Mouse (Mus musculus): ENCODE data around the gene Egln2. TPM values are rescaled to one million over a fixed set of nuclear protein-coding genes. Genes with fewer than 3 reads are reported as not detected.

The Egln2 gene
- polyA plus RNA-seq, 1 experiment from 2014 or later: 41.1 TPM

DNA sequence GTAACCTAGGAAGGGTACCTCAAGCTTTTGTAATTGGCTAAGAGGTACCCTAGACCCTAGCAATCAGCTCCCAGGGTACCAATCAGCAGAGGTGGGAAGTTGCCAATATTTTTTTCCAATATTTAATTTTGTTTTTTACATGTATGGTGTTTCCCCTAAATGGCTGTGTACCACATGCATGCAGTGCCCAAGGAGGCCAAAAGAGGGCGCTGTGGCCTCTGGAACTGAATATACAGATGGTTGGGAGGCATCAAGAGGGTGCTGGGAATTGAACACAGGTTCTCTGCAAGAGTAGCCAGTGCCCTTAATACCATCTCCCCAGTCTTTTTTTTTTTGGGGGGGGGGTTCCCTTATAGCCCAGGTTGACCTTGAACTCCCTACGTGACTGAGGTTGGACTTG is 35.2 kb downstream of the Egln2 start:
- Histone ChIP-seq H3K27ac (replicated peaks; ENCODE audit: low read depth, low read length) (no peak overlapping the region), H3K4me3 (ENCODE audit: low read depth, low read length) (no peak overlapping the region), H3K9ac (ENCODE audit: low read depth, low read length) (no peak overlapping the region), H3K36me3 (ENCODE audit: control insufficient read depth, insufficient read depth, low read length) (no peaks in the 10 kb centered on the region), H3K4me1 (ENCODE audit: control insufficient read depth, insufficient read depth, low read length) (no peaks in the 10 kb centered on the region), H3K4me2 (ENCODE audit: low read depth, low read length) (no peak overlapping the region), H3K9me3 (ENCODE audit: control insufficient read depth, low read length) (no peaks in the 10 kb centered on the region), H3K27me3 (replicated peaks; ENCODE audit: control insufficient read depth, insufficient read depth, low read length) (no peaks in the 10 kb centered on the region)
- no peak for DNase-seq (ENCODE audit: low spot score)
- ATAC-seq (ENCODE audit: low read depth): no peak
- 65% methylated on average over 2 of the region's 2 CpGs for WGBS

GRCm38 (mm10) chr7:27130521-27131370 is 35.9 kb downstream of the Egln2 start:
- DNase-seq (ENCODE audit: low spot score) (no peak), ATAC-seq (ENCODE audit: low read depth) (no peak)
- Histone ChIP-seq H3K27me3 (replicated peaks; ENCODE audit: control insufficient read depth, insufficient read depth, low read length) (no peaks in the 10 kb centered on the region), H3K9me3 (ENCODE audit: control insufficient read depth, low read length) (no peaks in the 10 kb centered on the region), H3K27ac (replicated peaks; ENCODE audit: low read depth, low read length) (no peak overlapping the region), H3K4me1 (ENCODE audit: control insufficient read depth, insufficient read depth, low read length) (no peaks in the 10 kb centered on the region), H3K36me3 (ENCODE audit: control insufficient read depth, insufficient read depth, low read length) (no peaks in the 10 kb centered on the region), H3K4me2 (ENCODE audit: low read depth, low read length) (no peak overlapping the region), H3K4me3 (ENCODE audit: low read depth, low read length) (no peak overlapping the region), H3K9ac (ENCODE audit: low read depth, low read length) (no peak overlapping the region)
- 88% methylated on average over 22 of the region's 22 CpGs for WGBS

- no peak overlapping the region for H3K27ac ChIP-seq (replicated peaks; ENCODE audit: low read depth, low read length)
- WGBS: 85% methylated on average over 12 of the region's 12 CpGs
- no peaks in the 10 kb centered on the region for H3K27me3 ChIP-seq (replicated peaks; ENCODE audit: control insufficient read depth, insufficient read depth, low read length)
- DNase-seq (ENCODE audit: low spot score): no peak
- H3K4me2 ChIP-seq (ENCODE audit: low read depth, low read length): no peak overlapping the region
- no peaks in the 10 kb centered on the region for H3K9me3 ChIP-seq (ENCODE audit: control insufficient read depth, low read length)
- H3K4me1 ChIP-seq (ENCODE audit: control insufficient read depth, insufficient read depth, low read length): no peaks in the 10 kb centered on the region
- no peaks in the 10 kb centered on the region for H3K36me3 ChIP-seq (ENCODE audit: control insufficient read depth, insufficient read depth, low read length)
- no peak overlapping the region for H3K4me3 ChIP-seq (ENCODE audit: low read depth, low read length)
- ATAC-seq (ENCODE audit: low read depth): no peak
- H3K9ac ChIP-seq (ENCODE audit: low read depth, low read length): no peak overlapping the region
Observed at GRCm38 (mm10) chr7:27129811-27130210, 36.8 kb downstream of the Egln2 start.

- Histone ChIP-seq H3K9me3 (ENCODE audit: control insufficient read depth, low read length) (no peaks in the 10 kb centered on the region), H3K27ac (replicated peaks; ENCODE audit: low read depth, low read length) (no peak overlapping the region), H3K4me1 (ENCODE audit: control insufficient read depth, insufficient read depth, low read length) (no peaks in the 10 kb centered on the region), H3K4me3 (ENCODE audit: low read depth, low read length) (no peak overlapping the region), H3K4me2 (ENCODE audit: low read depth, low read length) (no peak overlapping the region), H3K36me3 (ENCODE audit: control insufficient read depth, insufficient read depth, low read length) (no peaks in the 10 kb centered on the region), H3K9ac (ENCODE audit: low read depth, low read length) (no peak overlapping the region), H3K27me3 (replicated peaks; ENCODE audit: control insufficient read depth, insufficient read depth, low read length) (no peaks in the 10 kb centered on the region)
- 84% methylated on average over 13 of the region's 13 CpGs for WGBS
- DNase-seq (ENCODE audit: low spot score) (no peak), ATAC-seq (ENCODE audit: low read depth) (no peak)
Observed at GRCm38 (mm10) chr7:27128946-27129345, 37.7 kb downstream of the Egln2 start.

- Histone ChIP-seq H3K4me3 (ENCODE audit: low read depth, low read length) (no peak overlapping the region), H3K27ac (replicated peaks; ENCODE audit: low read depth, low read length) (no peak overlapping the region), H3K9ac (ENCODE audit: low read depth, low read length) (no peak overlapping the region), H3K4me1 (ENCODE audit: control insufficient read depth, insufficient read depth, low read length) (no peaks in the 10 kb centered on the region), H3K4me2 (ENCODE audit: low read depth, low read length) (no peak overlapping the region), H3K27me3 (replicated peaks; ENCODE audit: control insufficient read depth, insufficient read depth, low read length) (no peaks in the 10 kb centered on the region), H3K36me3 (ENCODE audit: control insufficient read depth, insufficient read depth, low read length) (no peaks in the 10 kb centered on the region), H3K9me3 (ENCODE audit: control insufficient read depth, low read length) (no peaks in the 10 kb centered on the region)
- 35% methylated on average over 3 of the region's 3 CpGs for WGBS
- DNase-seq (ENCODE audit: low spot score) (peak; percentile 60), ATAC-seq (ENCODE audit: low read depth) (peak; percentile 69; the same call in 1 of the 2 replicates)
Observed at GRCm38 (mm10) chr7:27128162-27128561, 38.4 kb downstream of the Egln2 start.

DNA sequence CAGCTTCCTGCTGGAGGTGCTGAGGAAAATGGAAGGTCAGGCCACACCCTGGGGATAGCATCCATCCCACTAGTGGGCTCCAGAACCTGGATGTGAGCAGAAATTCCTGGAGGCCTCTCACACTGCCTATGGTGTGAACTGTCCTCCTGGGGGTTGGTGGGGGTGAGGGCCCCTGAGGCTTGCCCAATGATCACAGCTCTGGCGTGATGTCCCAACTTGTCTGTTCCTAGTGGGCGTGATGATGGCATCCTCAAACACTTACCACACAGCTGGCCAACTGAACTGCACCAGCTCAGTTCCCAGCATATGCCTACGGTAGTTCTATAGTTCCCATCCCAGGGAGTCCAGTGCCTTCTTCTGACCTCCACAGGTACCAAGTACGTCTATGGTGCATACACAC is 41.6 kb downstream of the Egln2 start:
- Histone ChIP-seq H3K4me1 (ENCODE audit: control insufficient read depth, insufficient read depth, low read length) (no peaks in the 10 kb centered on the region), H3K36me3 (ENCODE audit: control insufficient read depth, insufficient read depth, low read length) (no peaks in the 10 kb centered on the region), H3K27ac (replicated peaks; ENCODE audit: low read depth, low read length) (no peak overlapping the region), H3K4me2 (ENCODE audit: low read depth, low read length) (no peak overlapping the region), H3K9me3 (ENCODE audit: control insufficient read depth, low read length) (no peaks in the 10 kb centered on the region), H3K4me3 (ENCODE audit: low read depth, low read length) (no peak overlapping the region), H3K27me3 (replicated peaks; ENCODE audit: control insufficient read depth, insufficient read depth, low read length) (no peaks in the 10 kb centered on the region), H3K9ac (ENCODE audit: low read depth, low read length) (no peak overlapping the region)
- 88% methylated on average over 4 of the region's 4 CpGs for WGBS
- no peak for ATAC-seq (ENCODE audit: low read depth)
- no peak for DNase-seq (ENCODE audit: low spot score)

- H3K9ac ChIP-seq (ENCODE audit: low read depth, low read length): no peak overlapping the region
- 75% methylated on average over 5 of the region's 5 CpGs for WGBS
- no peak for DNase-seq (ENCODE audit: low spot score)
Observed at GRCm38 (mm10) chr7:27124305-27124832, 42.2 kb downstream of the Egln2 start.

DNA sequence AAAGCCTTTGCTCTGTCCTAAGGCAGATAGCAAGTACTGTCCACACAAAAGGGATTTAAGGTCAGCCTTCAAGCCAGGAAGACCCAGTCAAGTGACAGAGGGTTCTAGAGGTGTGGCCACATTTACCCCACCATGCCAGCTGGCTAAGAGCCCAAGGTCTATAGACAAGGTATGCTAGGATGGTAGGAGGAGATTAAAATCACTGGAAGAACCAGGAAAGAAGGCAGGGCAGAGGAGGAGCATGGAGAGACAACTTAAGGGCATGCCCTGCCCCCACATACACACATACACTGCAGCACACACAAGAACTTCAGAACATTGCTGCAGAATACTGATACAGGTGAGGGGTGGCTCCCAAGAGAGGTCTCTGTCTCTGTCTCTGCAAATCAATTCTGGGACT is 46.9 kb downstream of the Egln2 start, which contains the start of gene Cyp2f2:
Cyp2f2 (plus strand) TSS at position 234 of the 400 bp plus-strand sequence.
- Histone ChIP-seq H3K4me1 (ENCODE audit: control insufficient read depth, insufficient read depth, low read length) (0 out of 2 replicates have a peak, but pooled peaks cover 3% of the 10 kb centered on the region), H3K4me3 (ENCODE audit: low read depth, low read length) (no peak within 1 kb of the TSS), H3K27me3 (replicated peaks; ENCODE audit: control insufficient read depth, insufficient read depth, low read length) (no peaks in the 10 kb centered on the region), H3K9me3 (ENCODE audit: control insufficient read depth, low read length) (no peaks in the 10 kb centered on the region), H3K36me3 (ENCODE audit: control insufficient read depth, insufficient read depth, low read length) (no peaks in the 10 kb centered on the region), H3K27ac (replicated peaks; ENCODE audit: low read depth, low read length) (no peak within 1 kb of the TSS), H3K4me2 (ENCODE audit: low read depth, low read length) (no peak within 1 kb of the TSS), H3K9ac (ENCODE audit: low read depth, low read length) (no peak within 1 kb of the TSS)
- no peak for DNase-seq (ENCODE audit: low spot score)
- ATAC-seq (ENCODE audit: low read depth): 0 out of 2 replicates have a peak, but pooled peaks have one; percentile 31

More at GRCm38 (mm10) chr7:27124305-27124832, 42.2 kb downstream of the Egln2 start:
- Histone ChIP-seq H3K4me2 (ENCODE audit: low read depth, low read length) (no peak overlapping the region), H3K36me3 (ENCODE audit: control insufficient read depth, insufficient read depth, low read length) (no peaks in the 10 kb centered on the region), H3K9me3 (ENCODE audit: control insufficient read depth, low read length) (no peaks in the 10 kb centered on the region), H3K27ac (replicated peaks; ENCODE audit: low read depth, low read length) (no peak overlapping the region), H3K27me3 (replicated peaks; ENCODE audit: control insufficient read depth, insufficient read depth, low read length) (no peaks in the 10 kb centered on the region), H3K4me3 (ENCODE audit: low read depth, low read length) (no peak overlapping the region), H3K4me1 (ENCODE audit: control insufficient read depth, insufficient read depth, low read length) (no peaks in the 10 kb centered on the region)
- no peak for ATAC-seq (ENCODE audit: low read depth)
